Mouse (Mus musculus) intestine, postnatal 0 days (tissue): ENCODE results near the gene Miga1. TPM values are rescaled to one million over a fixed set of nuclear protein-coding genes. Genes with fewer than 3 reads are reported as not detected.

Experiments
- ATAC-seq: fragments of 200-750 bp; cut with Nextera tagmentation; 2 replicates; pipeline ENCODE4 v1.8.0; 2017; ENCODE audit warnings: mild to moderate bottlenecking, moderate TSS enrichment, moderate library complexity
- H3K27ac ChIP-seq: fragments of 300-500 bp; sonication (generic); 2 replicates; pipeline ENCODE4 v1.5.1; 2014; ENCODE audit warnings: mild to moderate bottlenecking, low read depth, low read length, moderate library complexity
- H3K27me3 ChIP-seq: fragments of 300-500 bp; sonication (generic); replicated peaks from 2 replicates; pipeline ENCODE4 v1.6.1; 2014; ENCODE audit warnings: low read length, mixed read lengths; ENCODE audit not compliant: control insufficient read depth, insufficient read depth
- H3K36me3 ChIP-seq: fragments of 300-500 bp; sonication (generic); 2 replicates; pipeline ENCODE4 v1.6.1; 2014; ENCODE audit warnings: mild to moderate bottlenecking, moderate library complexity; ENCODE audit not compliant: control insufficient read depth, insufficient read depth
- H3K4me1 ChIP-seq: fragments of 300-500 bp; sonication (generic); replicated peaks from 2 replicates; pipeline ENCODE4 v1.6.1; 2014; ENCODE audit warnings: antibody characterized with exemption, low read length, mixed read lengths; ENCODE audit not compliant: control insufficient read depth, insufficient read depth
- H3K4me2 ChIP-seq: fragments of 300-500 bp; sonication (generic); replicated peaks from 2 replicates; pipeline ENCODE4 v1.6.1; 2014; ENCODE audit warnings: low read depth, mild to moderate bottlenecking, moderate library complexity
- H3K4me3 ChIP-seq: fragments of 300-500 bp; sonication (generic); 2 replicates; pipeline ENCODE4 v1.5.1; 2014; ENCODE audit warnings: low read depth, low read length
- H3K9ac ChIP-seq: fragments of 300-500 bp; sonication (generic); 2 replicates; pipeline ENCODE4 v1.6.1; 2014; ENCODE audit warnings: mild to moderate bottlenecking, low read depth, low read length
- H3K9me3 ChIP-seq: fragments of 300-500 bp; sonication (generic); 2 replicates; pipeline ENCODE4 v1.6.1; 2016; ENCODE audit warnings: mixed run types; ENCODE audit not compliant: control insufficient read depth
- CTCF ChIP-seq: sonication (generic); IDR thresholded peaks from 2 replicates; pipeline ENCODE4 v1.5.1; 2016; ENCODE audit warnings: low read depth, mild to moderate bottlenecking, control low read depth, antibody characterized with exemption, moderate library complexity
- WGBS: fragments of 180-500 bp; shearing (Covaris S2); extraction: QIAGEN DNeasy Blood & Tissue Kit; methylation state at CpG from one replicate; pipeline ENCODE4 v1.1.7; 2014; 5-methylcytosine and 5-hydroxymethylcytosine counted together
- polyA plus RNA-seq: library from polyadenylated mRNA; unstranded; fragments of >200 nt; fragmentation: Nextera tagmentation; extraction: Ambion mirVana; gene quantifications from 2 replicates; pipeline ENCODE4 v1.2.1, GENCODE M21; 2015

Miga1 gene
- polyA plus RNA-seq, 1 experiment from 2014 or later = 5.8 TPM

DNA sequence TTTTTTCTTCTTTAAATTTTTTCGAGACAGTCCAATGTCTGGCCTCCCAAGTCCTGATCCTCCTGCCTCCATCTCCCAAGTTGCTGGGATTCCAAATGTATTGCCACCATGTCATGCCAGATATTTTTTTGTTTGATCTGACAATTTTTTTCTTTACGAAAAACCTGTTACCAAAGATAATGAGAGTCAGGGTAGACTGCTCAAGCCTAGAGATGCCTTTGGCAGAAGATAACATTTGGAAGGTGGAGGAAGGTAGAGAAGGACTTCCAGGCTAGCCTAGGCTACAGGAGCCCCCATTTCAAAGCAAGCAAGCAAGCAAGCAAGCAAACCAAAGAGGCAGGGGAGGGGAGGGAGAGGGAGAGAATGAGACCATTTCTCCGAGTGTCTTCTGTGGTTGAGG lies 7.0 kb upstream of the Miga1 start:
- Histone ChIP-seq H3K9me3 (no peaks in the 10 kb centered on the region), H3K27me3 (no peaks in the 10 kb centered on the region), H3K36me3 (no peaks in the 10 kb centered on the region), H3K9ac (peak overlapping the region; percentile 90), H3K4me1 (peaks cover 10% of the 10 kb centered on the region; the same call in 1 of the 2 replicates), H3K27ac (no peak overlapping the region), H3K4me3 (peak overlapping the region; percentile 70), H3K4me2 (peak overlapping the region; percentile 67)
- 31% methylated on average over 3 of the region's 3 CpGs for WGBS
- TF ChIP-seq CTCF = no peak
- ATAC-seq = no peak

DNA sequence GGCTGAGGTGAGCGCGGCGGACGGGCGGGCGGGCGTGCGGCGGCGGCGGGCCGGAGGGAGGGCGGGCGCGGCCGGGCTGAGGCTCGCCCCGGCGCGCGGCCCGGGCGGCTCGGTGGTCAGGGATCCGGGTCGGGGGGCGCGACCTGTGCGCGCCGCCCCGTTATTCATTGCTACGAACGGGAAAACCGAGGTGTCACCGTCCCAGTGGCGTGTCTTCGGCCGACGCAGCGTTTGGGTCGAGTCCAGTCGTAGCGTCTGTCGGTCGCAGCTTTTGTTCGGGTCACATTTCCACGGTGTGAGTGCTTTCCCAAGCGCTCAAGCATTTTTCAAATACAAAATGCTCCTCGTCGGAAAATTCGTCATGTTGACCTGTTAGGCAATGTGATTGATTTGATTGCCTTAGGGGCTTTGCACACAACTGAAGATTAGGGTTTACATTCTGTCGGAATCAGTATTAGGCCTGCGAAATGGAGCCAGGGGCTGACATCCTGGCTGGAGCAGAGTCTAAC lies 6.5 kb upstream of the Miga1 start:
- ATAC-seq = peak; percentile 58
- H3K4me2 ChIP-seq = peak overlapping the region; percentile 67

GRCm38 (mm10) chr3:152345732-152346632 lies 5.8 kb upstream of the Miga1 start, which contains the start of gene Usp33:
Usp33 (plus strand) TSS chr3:152346478.
- H3K9ac ChIP-seq = peak within 1 kb of the TSS; percentile 90
- H3K9me3 ChIP-seq = no peaks in the 10 kb centered on the region
- H3K27ac ChIP-seq = peak within 1 kb of the TSS; percentile 87
- H3K4me1 ChIP-seq = peaks cover 10% of the 10 kb centered on the region; the same call in 1 of the 2 replicates
- TF ChIP-seq CTCF = no peak
- no peaks in the 10 kb centered on the region for H3K36me3 ChIP-seq
- ATAC-seq = peak; percentile 96
- H3K27me3 ChIP-seq = no peaks in the 10 kb centered on the region
- peak within 1 kb of the TSS; percentile 67 for H3K4me2 ChIP-seq
- peak within 1 kb of the TSS; percentile 70 for H3K4me3 ChIP-seq
- WGBS = 6% methylated on average over 40 of the region's 44 CpGs

More for the DNA sequence above, 6.5 kb upstream of the Miga1 start:
- peak overlapping the region; percentile 87 for H3K27ac ChIP-seq
- H3K9ac ChIP-seq = peak overlapping the region; percentile 90
- under 1% methylated on average over 54 of the region's 54 CpGs for WGBS
- H3K9me3 ChIP-seq = no peaks in the 10 kb centered on the region
- TF ChIP-seq CTCF = no peak
- no peaks in the 10 kb centered on the region for H3K36me3 ChIP-seq
- peak overlapping the region; percentile 70 for H3K4me3 ChIP-seq
- peaks cover 10% of the 10 kb centered on the region; the same call in 1 of the 2 replicates for H3K4me1 ChIP-seq
- no peaks in the 10 kb centered on the region for H3K27me3 ChIP-seq

DNA sequence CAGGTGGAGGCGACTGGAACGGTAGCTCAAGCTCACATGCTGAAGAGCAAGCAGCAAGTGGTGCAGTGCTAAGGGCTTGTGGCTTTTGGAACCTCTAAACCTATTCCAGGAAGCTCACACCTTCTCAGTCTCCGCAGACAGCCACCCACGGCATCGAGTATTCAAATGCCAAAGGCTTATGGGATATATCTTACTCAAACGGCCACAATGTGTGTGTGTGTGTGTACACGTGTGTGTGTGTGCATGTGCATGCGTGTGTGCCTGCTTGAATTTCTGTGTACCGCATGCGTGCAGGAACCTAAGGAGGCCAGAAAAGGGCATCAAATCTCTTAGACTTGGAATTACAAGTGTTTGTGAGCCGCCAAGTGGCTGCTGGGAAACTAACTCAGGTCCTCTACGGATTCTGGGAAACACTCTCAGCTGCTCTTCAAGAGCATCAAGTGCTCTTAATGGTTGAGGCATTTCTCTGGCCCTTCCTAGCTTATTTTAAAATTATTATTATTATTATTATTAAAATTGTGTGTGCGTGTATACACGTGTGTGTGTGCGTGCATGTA lies 2.8 kb upstream of the Miga1 start:
- WGBS = 88% methylated on average over 15 of the region's 15 CpGs
- TF ChIP-seq CTCF = no peak
- no peak overlapping the region for H3K27ac ChIP-seq

GRCm38 (mm10) chr3:152336085-152336484 lies 4.1 kb downstream of the Miga1 start:
- Histone ChIP-seq H3K27ac (no peak overlapping the region), H3K36me3 (peaks cover 34% of the 10 kb centered on the region; the same call in 1 of the 2 replicates), H3K9ac (no peak overlapping the region), H3K4me1 (no peaks in the 10 kb centered on the region), H3K9me3 (no peaks in the 10 kb centered on the region), H3K27me3 (no peaks in the 10 kb centered on the region), H3K4me2 (no peak overlapping the region), H3K4me3 (no peak overlapping the region)
- TF ChIP-seq CTCF = no peak
- ATAC-seq = no peak
- 81% methylated on average over 8 of the region's 8 CpGs for WGBS

More for the DNA sequence above, 2.8 kb upstream of the Miga1 start:
- Histone ChIP-seq H3K36me3 (no peaks in the 10 kb centered on the region), H3K9ac (no peak overlapping the region), H3K4me1 (peaks cover 4% of the 10 kb centered on the region; the same call in 1 of the 2 replicates), H3K4me3 (no peak overlapping the region), H3K27me3 (no peaks in the 10 kb centered on the region), H3K9me3 (no peaks in the 10 kb centered on the region), H3K4me2 (no peak overlapping the region)
- ATAC-seq = no peak

DNA sequence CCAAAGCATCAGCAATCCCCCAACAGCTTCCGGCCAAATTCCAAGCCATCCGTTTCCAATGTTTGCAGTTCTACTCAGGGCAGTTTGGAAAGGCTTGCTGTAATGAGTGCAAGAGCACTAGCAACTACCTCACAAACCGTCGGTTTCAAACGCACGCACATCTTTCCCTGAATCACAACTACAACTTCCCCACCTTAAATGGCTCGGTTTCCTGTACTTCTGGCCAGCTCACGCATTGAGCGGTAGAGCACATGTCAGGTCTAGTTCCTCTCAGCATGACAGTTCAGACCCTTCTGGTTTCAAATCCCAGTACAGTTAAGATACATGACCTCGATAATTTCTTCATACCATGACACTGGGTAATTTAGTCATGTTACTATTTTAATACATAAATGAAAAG lies 6.6 kb downstream of the Miga1 start:
- Histone ChIP-seq H3K27me3 (no peaks in the 10 kb centered on the region), H3K36me3 (peaks cover 34% of the 10 kb centered on the region; the same call in 1 of the 2 replicates), H3K9me3 (no peaks in the 10 kb centered on the region), H3K4me3 (no peak overlapping the region), H3K27ac (no peak overlapping the region), H3K4me2 (no peak overlapping the region), H3K4me1 (no peaks in the 10 kb centered on the region), H3K9ac (no peak overlapping the region)
- no peak for TF ChIP-seq CTCF
- no peak for ATAC-seq
- WGBS = 90% methylated on average over 10 of the region's 10 CpGs
